Mouse (Mus musculus) heart, postnatal 0 days (tissue): ENCODE data around the gene Fezf2. TPM values are rescaled to one million over a fixed set of nuclear protein-coding genes. Genes with fewer than 3 reads are reported as not detected.

ENCODE experiments used
- ATAC-seq: fragments of 200-750 bp; cut with Nextera tagmentation; 2 replicates; pipeline ENCODE4 v1.8.0; 2017; ENCODE audit warnings: low read depth, moderate number of reproducible peaks, moderate library complexity; ENCODE audit not compliant: insufficient read depth
- DNase-seq: peaks from one replicate; pipeline ENCODE4 v3.0.0-alpha.2; 2016; ENCODE audit warnings: low spot score
- H3K27ac ChIP-seq: fragments of 300-500 bp; sonication (generic); 2 replicates; pipeline ENCODE4 v1.5.1; 2014; ENCODE audit warnings: low read depth, mild to moderate bottlenecking
- H3K27me3 ChIP-seq: fragments of 300-500 bp; sonication (generic); 2 replicates; pipeline ENCODE4 v1.6.1; 2014; ENCODE audit warnings: low read length, mixed read lengths; ENCODE audit not compliant: control insufficient read depth, insufficient read depth
- H3K36me3 ChIP-seq: fragments of 300-500 bp; sonication (generic); replicated peaks from 2 replicates; pipeline ENCODE4 v1.6.1; 2014; ENCODE audit warnings: low read length, mixed read lengths; ENCODE audit not compliant: control insufficient read depth, insufficient read depth
- H3K4me1 ChIP-seq: fragments of 300-500 bp; sonication (generic); 2 replicates; pipeline ENCODE4 v1.6.1; 2014; ENCODE audit warnings: antibody characterized with exemption; ENCODE audit not compliant: control insufficient read depth, insufficient read depth
- H3K4me2 ChIP-seq: fragments of 300-500 bp; sonication (generic); 2 replicates; pipeline ENCODE4 v1.6.1; 2014; ENCODE audit warnings: low read depth, mild to moderate bottlenecking, low read length, moderate library complexity
- H3K4me3 ChIP-seq: fragments of 300-500 bp; sonication (generic); 2 replicates; pipeline ENCODE4 v1.5.1; 2014; ENCODE audit warnings: low read depth, low read length
- H3K9ac ChIP-seq: fragments of 300-500 bp; sonication (generic); replicated peaks from 2 replicates; pipeline ENCODE4 v1.6.1; 2014; ENCODE audit warnings: low read depth, low read length, mixed read lengths
- H3K9me3 ChIP-seq: fragments of 300-500 bp; sonication (generic); replicated peaks from 2 replicates; pipeline ENCODE4 v1.6.1; 2016; ENCODE audit warnings: low read length; ENCODE audit not compliant: control insufficient read depth
- CTCF ChIP-seq: IDR thresholded peaks from 2 replicates; pipeline ENCODE4 v1.5.1; 2016; ENCODE audit warnings: antibody characterized with exemption, control low read depth, low read depth
- EP300 ChIP-seq: IDR thresholded peaks from 2 replicates; pipeline ENCODE4 v1.6.1; 2016; ENCODE audit warnings: antibody characterized with exemption, low read depth
- WGBS: fragments of 180-500 bp; shearing (Covaris S2); extraction: QIAGEN DNeasy Blood & Tissue Kit; methylation state at CpG from one replicate; pipeline ENCODE4 v1.1.7; 2014; 5-methylcytosine and 5-hydroxymethylcytosine counted together
- polyA plus RNA-seq: library from polyadenylated mRNA; unstranded; fragments of >200 nt; fragmentation: Nextera tagmentation; extraction: Ambion mirVana; gene quantifications from 2 replicates; pipeline ENCODE4 v1.2.1, GENCODE M21; 2015
- total RNA-seq: library from RNA; depleted of rRNA; stranded (reverse); fragments of >200 nt; gene quantifications from 2 replicates; pipeline ENCODE4 v1.2.3, GENCODE M21; 2014; ENCODE audit warnings: low replicate concordance

Gene Fezf2
- total and polyA plus RNA-seq, 2 experiments from 2014 or later: not detected

GRCm38 (mm10) chr14:12388806-12389436, 40.9 kb upstream of the Fezf2 start:
- DNase-seq: no peak
- Histone ChIP-seq H3K27me3 (no peaks in the 10 kb centered on the region), H3K27ac (no peak overlapping the region), H3K4me2 (no peak overlapping the region), H3K9ac (no peak overlapping the region), H3K36me3 (no peaks in the 10 kb centered on the region), H3K4me3 (no peak overlapping the region), H3K4me1 (no peaks in the 10 kb centered on the region), H3K9me3 (no peaks in the 10 kb centered on the region)
- no peak for ATAC-seq
- WGBS: 48% methylated on average over 14 of the region's 14 CpGs
- TF ChIP-seq EP300: no peak
- no peak for TF ChIP-seq CTCF

- H3K9ac ChIP-seq: no peak overlapping the region
- H3K9me3 ChIP-seq: no peaks in the 10 kb centered on the region
- no peak for ATAC-seq
- H3K4me3 ChIP-seq: no peak overlapping the region
- H3K4me2 ChIP-seq: no peak overlapping the region
- H3K27me3 ChIP-seq: no peaks in the 10 kb centered on the region
- DNase-seq: no peak
- no peaks in the 10 kb centered on the region for H3K4me1 ChIP-seq
- H3K27ac ChIP-seq: no peak overlapping the region
- no peaks in the 10 kb centered on the region for H3K36me3 ChIP-seq
- WGBS: 33% methylated on average over 4 of the region's 4 CpGs
- TF ChIP-seq EP300 (no peak), CTCF (no peak)
Measured at GRCm38 (mm10) chr14:12388192-12388795, 40.3 kb upstream of the Fezf2 start.

- TF ChIP-seq CTCF: no peak
- no peak for TF ChIP-seq EP300
- no peak for DNase-seq
- Histone ChIP-seq H3K27ac (no peak overlapping the region), H3K4me2 (no peak overlapping the region), H3K27me3 (no peaks in the 10 kb centered on the region), H3K36me3 (no peaks in the 10 kb centered on the region), H3K9ac (no peak overlapping the region), H3K4me1 (no peaks in the 10 kb centered on the region), H3K4me3 (no peak overlapping the region), H3K9me3 (no peaks in the 10 kb centered on the region)
- WGBS: 58% methylated on average over 6 of the region's 6 CpGs
- no peak for ATAC-seq
Measured at GRCm38 (mm10) chr14:12387176-12387575, 39.2 kb upstream of the Fezf2 start.

GRCm38 (mm10) chr14:12377883-12378282, 29.9 kb upstream of the Fezf2 start:
- TF ChIP-seq EP300 (no peak), CTCF (no peak)
- no peaks in the 10 kb centered on the region for H3K9me3 ChIP-seq
- DNase-seq (no peak), ATAC-seq (no peak)
- no peaks in the 10 kb centered on the region for H3K4me1 ChIP-seq
- no peaks in the 10 kb centered on the region for H3K36me3 ChIP-seq
- H3K9ac ChIP-seq: no peak overlapping the region
- WGBS: 20% methylated on average over 9 of the region's 9 CpGs
- no peak overlapping the region for H3K4me2 ChIP-seq
- H3K4me3 ChIP-seq: no peak overlapping the region
- H3K27me3 ChIP-seq: peaks cover 3% of the 10 kb centered on the region; the same call in 1 of the 2 replicates
- no peak overlapping the region for H3K27ac ChIP-seq

GRCm38 (mm10) chr14:12377289-12377688, 29.3 kb upstream of the Fezf2 start:
- Histone ChIP-seq H3K9ac (no peak overlapping the region), H3K4me3 (no peak overlapping the region), H3K9me3 (no peaks in the 10 kb centered on the region), H3K27me3 (peaks cover 3% of the 10 kb centered on the region; the same call in 1 of the 2 replicates), H3K4me2 (no peak overlapping the region), H3K4me1 (no peaks in the 10 kb centered on the region), H3K36me3 (no peaks in the 10 kb centered on the region), H3K27ac (no peak overlapping the region)
- no peak for DNase-seq
- no peak for ATAC-seq
- WGBS: 100% methylated on average over 2 of the region's 2 CpGs
- TF ChIP-seq EP300 (no peak), CTCF (no peak)
